Mouse (Mus musculus): Measurements from ENCODE around the gene Ldlrad3. TPM values are rescaled to one million over a fixed set of nuclear protein-coding genes. Genes with fewer than 3 reads are reported as not detected.
A peak's percentile ranks its signal among the peaks of the same experiment; 100 is the strongest.

Gene Ldlrad3
- polyA plus RNA-seq, 1 experiment from 2014 or later, result 7.2 TPM

DNA sequence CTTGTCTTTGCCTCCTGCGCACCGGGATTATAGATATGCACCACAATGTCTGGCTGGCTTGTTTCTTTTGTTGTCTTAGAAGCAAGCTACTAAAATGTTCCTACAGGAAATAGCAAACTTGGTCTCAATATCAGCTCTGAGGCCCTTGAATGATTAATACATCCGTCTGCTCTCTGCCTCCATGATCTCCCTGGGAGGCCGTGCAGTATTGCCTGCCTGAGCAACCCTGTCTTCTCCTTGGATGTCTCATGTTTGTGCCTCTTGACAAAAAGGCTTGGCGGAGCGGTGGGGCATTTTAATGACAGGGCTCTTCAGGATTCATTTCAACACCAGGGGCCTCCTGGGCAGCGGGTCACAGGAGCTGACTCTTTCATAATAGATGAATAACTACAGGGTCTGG is 219.0 kb downstream of the Ldlrad3 start:
- Histone ChIP-seq H3K4me3 (ENCODE audit: low read depth, low read length) (no peak overlapping the region), H3K4me2 (ENCODE audit: low read depth, low read length) (no peak overlapping the region), H3K36me3 (ENCODE audit: control insufficient read depth, insufficient read depth) (no peaks in the 10 kb centered on the region), H3K4me1 (ENCODE audit: control insufficient read depth, low read depth, low read length) (no peaks in the 10 kb centered on the region; the same call in 1 of the 2 replicates), H3K9me3 (replicated peaks; ENCODE audit: control insufficient read depth, low read length) (no peaks in the 10 kb centered on the region), H3K9ac (ENCODE audit: low read depth, low read length) (no peak overlapping the region), H3K27ac (ENCODE audit: low read length) (peak overlapping the region; percentile 63), H3K27me3 (ENCODE audit: control insufficient read depth, insufficient read depth, low read depth, low read length) (no peaks in the 10 kb centered on the region)
- ATAC-seq (ENCODE audit: low read depth), result no peak
- 62% methylated on average over 7 of the region's 7 CpGs for WGBS (ENCODE audit: insufficient replicate concordance)

DNA sequence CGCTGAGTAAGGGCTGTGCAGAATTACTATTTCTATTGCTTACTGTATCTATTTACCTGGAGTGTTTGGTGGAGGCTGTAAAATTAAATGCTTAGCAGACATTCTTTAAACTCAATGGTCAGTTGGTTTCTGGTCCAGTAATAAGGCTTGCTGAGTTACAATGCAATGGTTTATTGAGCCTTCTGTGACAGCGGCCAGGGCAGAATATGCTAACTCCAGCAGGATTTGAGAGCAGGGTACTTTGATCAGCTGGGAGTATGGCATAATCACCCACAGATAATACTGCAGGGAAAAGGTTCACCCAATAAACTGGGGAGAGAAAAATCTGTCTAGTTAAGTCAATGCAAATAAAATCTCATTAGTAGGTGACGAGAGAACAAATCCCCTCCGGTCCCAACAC is 220.2 kb downstream of the Ldlrad3 start:
- WGBS (ENCODE audit: insufficient replicate concordance), result 64% methylated on average over 4 of the region's 4 CpGs
- Histone ChIP-seq H3K4me1 (ENCODE audit: control insufficient read depth, low read depth, low read length) (no peaks in the 10 kb centered on the region; the same call in 1 of the 2 replicates), H3K36me3 (ENCODE audit: control insufficient read depth, insufficient read depth) (no peaks in the 10 kb centered on the region), H3K27me3 (ENCODE audit: control insufficient read depth, insufficient read depth, low read depth, low read length) (no peaks in the 10 kb centered on the region), H3K27ac (ENCODE audit: low read length) (peak overlapping the region; percentile 52), H3K9me3 (replicated peaks; ENCODE audit: control insufficient read depth, low read length) (no peaks in the 10 kb centered on the region), H3K4me2 (ENCODE audit: low read depth, low read length) (no peak overlapping the region; the same call in 1 of the 2 replicates), H3K4me3 (ENCODE audit: low read depth, low read length) (no peak overlapping the region), H3K9ac (ENCODE audit: low read depth, low read length) (no peak overlapping the region)
- ATAC-seq (ENCODE audit: low read depth), result no peak

DNA sequence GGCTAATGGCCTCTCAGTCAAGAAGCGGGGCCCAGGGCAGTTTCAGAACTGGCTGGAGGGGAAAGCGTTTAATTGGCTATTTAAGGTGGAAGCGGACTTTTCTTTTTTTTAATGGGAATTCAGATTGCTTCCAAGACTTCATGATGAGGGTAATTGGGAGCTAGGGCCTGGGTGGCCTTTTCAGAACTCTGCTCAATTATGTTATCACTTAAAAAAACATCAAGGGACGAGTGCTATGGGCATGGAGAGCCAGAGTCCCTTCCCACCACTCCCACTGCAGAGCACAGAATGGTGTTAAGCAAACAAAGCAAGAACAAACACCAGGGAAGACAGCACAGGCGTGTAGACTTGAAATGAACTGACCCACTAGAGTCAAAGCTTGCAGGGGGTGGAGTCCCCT is 220.7 kb downstream of the Ldlrad3 start:
- no peaks in the 10 kb centered on the region for H3K9me3 ChIP-seq (replicated peaks; ENCODE audit: control insufficient read depth, low read length)
- peak overlapping the region; percentile 78 for H3K27ac ChIP-seq (ENCODE audit: low read length)
- H3K4me1 ChIP-seq (ENCODE audit: control insufficient read depth, low read depth, low read length), result no peaks in the 10 kb centered on the region
- no peak overlapping the region for H3K9ac ChIP-seq (ENCODE audit: low read depth, low read length)
- no peaks in the 10 kb centered on the region for H3K27me3 ChIP-seq (ENCODE audit: control insufficient read depth, insufficient read depth, low read depth, low read length)
- H3K4me3 ChIP-seq (ENCODE audit: low read depth, low read length), result no peak overlapping the region
- no peaks in the 10 kb centered on the region for H3K36me3 ChIP-seq (ENCODE audit: control insufficient read depth, insufficient read depth)
- H3K4me2 ChIP-seq (ENCODE audit: low read depth, low read length), result no peak overlapping the region
- ATAC-seq (ENCODE audit: low read depth), result peak; percentile 81
- 47% methylated on average over 5 of the region's 5 CpGs for WGBS (ENCODE audit: insufficient replicate concordance)

DNA sequence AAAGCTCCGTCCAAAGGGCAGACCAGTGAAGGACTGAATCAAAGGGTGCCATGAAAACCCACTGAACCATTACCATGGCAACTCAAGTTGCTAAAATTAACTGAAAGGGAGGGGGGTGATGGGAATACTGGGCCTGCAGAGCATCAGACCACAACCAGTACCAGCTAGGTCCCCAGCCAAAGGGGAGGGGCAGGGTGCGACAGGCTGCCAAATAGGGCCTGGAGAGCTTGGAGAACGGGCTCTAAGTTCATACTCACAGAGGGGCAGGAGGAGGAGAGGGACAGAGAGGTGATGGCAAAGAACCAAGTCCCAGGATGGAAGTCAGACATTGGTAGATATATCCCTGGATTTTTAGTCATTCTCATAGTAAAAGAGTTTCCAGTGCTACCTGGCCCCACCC is 222.8 kb downstream of the Ldlrad3 start:
- Histone ChIP-seq H3K4me1 (ENCODE audit: control insufficient read depth, low read depth, low read length) (no peaks in the 10 kb centered on the region), H3K4me2 (ENCODE audit: low read depth, low read length) (no peak overlapping the region), H3K9ac (ENCODE audit: low read depth, low read length) (no peak overlapping the region), H3K9me3 (replicated peaks; ENCODE audit: control insufficient read depth, low read length) (no peaks in the 10 kb centered on the region), H3K27me3 (ENCODE audit: control insufficient read depth, insufficient read depth, low read depth, low read length) (no peaks in the 10 kb centered on the region), H3K36me3 (ENCODE audit: control insufficient read depth, insufficient read depth) (no peaks in the 10 kb centered on the region), H3K4me3 (ENCODE audit: low read depth, low read length) (no peak overlapping the region), H3K27ac (ENCODE audit: low read length) (no peak overlapping the region)
- no peak for ATAC-seq (ENCODE audit: low read depth)
- 58% methylated on average over 3 of the region's 3 CpGs for WGBS (ENCODE audit: insufficient replicate concordance)

DNA sequence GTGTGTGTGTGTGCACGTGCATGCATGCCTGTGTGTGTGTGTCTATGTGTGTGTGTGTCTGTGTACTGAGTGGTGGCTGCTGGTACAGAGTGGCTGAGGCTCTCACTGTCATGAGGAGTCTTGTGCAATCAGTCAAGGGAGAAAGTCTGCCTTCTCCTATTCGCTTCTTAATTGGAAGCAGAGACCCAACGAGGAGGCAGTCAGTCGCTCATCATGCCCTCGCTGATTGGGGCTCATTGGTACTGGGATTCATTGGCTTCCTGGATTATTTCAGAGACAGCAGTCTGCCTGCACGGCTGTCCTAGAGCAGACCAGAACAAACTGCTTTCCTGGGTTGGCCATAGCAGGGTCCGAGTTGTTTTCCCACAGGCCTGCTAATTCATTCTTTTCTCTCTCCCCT is 223.8 kb downstream of the Ldlrad3 start:
- no peak for ATAC-seq (ENCODE audit: low read depth)
- 69% methylated on average over 7 of the region's 7 CpGs for WGBS (ENCODE audit: insufficient replicate concordance)

DNA sequence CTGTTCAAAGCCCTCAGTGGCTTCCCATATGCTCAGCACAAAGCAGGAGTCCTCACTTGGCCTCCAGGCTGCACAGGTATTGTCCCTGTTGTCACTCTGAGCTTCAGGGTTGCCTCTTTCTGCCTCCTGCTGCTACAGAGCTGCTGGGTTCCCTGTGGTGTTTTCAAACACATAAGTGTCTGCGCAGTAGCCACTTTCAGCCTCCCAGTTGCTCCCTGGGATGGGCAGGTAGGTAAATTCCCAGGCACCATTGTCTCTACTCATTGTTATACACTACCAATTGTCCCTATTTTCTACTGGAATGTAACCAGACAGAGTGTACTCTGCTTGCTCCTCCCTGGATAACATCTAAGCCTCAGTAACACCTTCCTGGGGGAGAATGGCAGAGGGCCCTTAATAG is 224.8 kb downstream of the Ldlrad3 start:
- Histone ChIP-seq H3K36me3 (ENCODE audit: control insufficient read depth, insufficient read depth) (no peaks in the 10 kb centered on the region), H3K4me1 (ENCODE audit: control insufficient read depth, low read depth, low read length) (no peaks in the 10 kb centered on the region), H3K9ac (ENCODE audit: low read depth, low read length) (no peak overlapping the region), H3K27ac (ENCODE audit: low read length) (no peak overlapping the region), H3K4me3 (ENCODE audit: low read depth, low read length) (no peak overlapping the region), H3K27me3 (ENCODE audit: control insufficient read depth, insufficient read depth, low read depth, low read length) (no peaks in the 10 kb centered on the region), H3K4me2 (ENCODE audit: low read depth, low read length) (no peak overlapping the region), H3K9me3 (replicated peaks; ENCODE audit: control insufficient read depth, low read length) (no peaks in the 10 kb centered on the region)
- 50% methylated on average over 1 of the region's 1 CpGs for WGBS (ENCODE audit: insufficient replicate concordance)
- ATAC-seq (ENCODE audit: low read depth), result no peak

More for the DNA sequence above, 223.8 kb downstream of the Ldlrad3 start:
- Histone ChIP-seq H3K4me1 (ENCODE audit: control insufficient read depth, low read depth, low read length) (no peaks in the 10 kb centered on the region), H3K4me2 (ENCODE audit: low read depth, low read length) (no peak overlapping the region), H3K9ac (ENCODE audit: low read depth, low read length) (no peak overlapping the region), H3K4me3 (ENCODE audit: low read depth, low read length) (no peak overlapping the region), H3K9me3 (replicated peaks; ENCODE audit: control insufficient read depth, low read length) (no peaks in the 10 kb centered on the region), H3K36me3 (ENCODE audit: control insufficient read depth, insufficient read depth) (no peaks in the 10 kb centered on the region), H3K27ac (ENCODE audit: low read length) (no peak overlapping the region), H3K27me3 (ENCODE audit: control insufficient read depth, insufficient read depth, low read depth, low read length) (no peaks in the 10 kb centered on the region)

DNA sequence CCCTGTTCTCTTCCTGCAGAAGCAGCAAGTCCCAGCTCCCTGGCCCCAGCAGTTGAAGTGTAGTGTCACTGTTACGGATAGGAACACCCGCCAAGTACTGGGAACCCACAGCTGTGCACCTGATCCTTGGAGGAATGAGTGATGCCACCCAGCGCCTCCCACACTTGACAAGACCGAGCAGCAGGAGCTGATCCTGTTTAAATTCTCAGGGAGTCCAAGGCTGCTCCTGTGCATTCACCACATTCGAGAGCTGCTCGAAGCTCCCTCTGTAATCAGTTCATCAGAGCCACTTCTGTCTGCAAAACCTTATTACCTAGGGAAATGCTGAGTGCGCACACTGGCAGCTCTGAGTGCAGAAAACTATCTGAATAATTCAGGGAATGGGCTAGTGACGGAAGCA is 225.5 kb downstream of the Ldlrad3 start:
- Histone ChIP-seq H3K4me3 (ENCODE audit: low read depth, low read length) (no peak overlapping the region), H3K27ac (ENCODE audit: low read length) (no peak overlapping the region), H3K27me3 (ENCODE audit: control insufficient read depth, insufficient read depth, low read depth, low read length) (no peaks in the 10 kb centered on the region), H3K4me2 (ENCODE audit: low read depth, low read length) (no peak overlapping the region), H3K9ac (ENCODE audit: low read depth, low read length) (no peak overlapping the region), H3K36me3 (ENCODE audit: control insufficient read depth, insufficient read depth) (no peaks in the 10 kb centered on the region), H3K4me1 (ENCODE audit: control insufficient read depth, low read depth, low read length) (no peaks in the 10 kb centered on the region; the same call in 1 of the 2 replicates), H3K9me3 (replicated peaks; ENCODE audit: control insufficient read depth, low read length) (no peaks in the 10 kb centered on the region)
- ATAC-seq (ENCODE audit: low read depth), result no peak
- 64% methylated on average over 8 of the region's 8 CpGs for WGBS (ENCODE audit: insufficient replicate concordance)

DNA sequence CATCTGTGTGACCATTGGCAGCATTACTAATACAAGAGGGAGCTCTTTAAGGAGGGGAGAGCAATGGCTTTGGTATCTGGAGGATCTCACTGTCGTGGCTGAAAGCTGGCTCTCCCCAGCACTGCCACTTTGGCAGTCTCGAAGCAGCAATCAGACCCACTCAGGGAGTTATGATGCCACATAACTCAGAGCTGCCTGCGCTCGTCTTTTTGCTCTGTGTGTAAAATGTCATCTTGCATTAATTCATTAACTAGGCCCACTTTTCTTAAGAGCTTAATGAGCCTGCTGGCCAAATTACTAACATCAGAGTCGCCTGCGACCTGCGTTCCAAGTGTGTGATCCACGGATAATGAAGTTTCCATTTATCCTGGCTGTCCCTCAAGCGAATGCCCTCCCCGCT is 230.1 kb downstream of the Ldlrad3 start:
- Histone ChIP-seq H3K4me2 (ENCODE audit: low read depth, low read length) (no peak overlapping the region), H3K36me3 (ENCODE audit: control insufficient read depth, insufficient read depth) (no peaks in the 10 kb centered on the region), H3K4me3 (ENCODE audit: low read depth, low read length) (no peak overlapping the region), H3K4me1 (ENCODE audit: control insufficient read depth, low read depth, low read length) (no peaks in the 10 kb centered on the region; the same call in 1 of the 2 replicates), H3K9me3 (replicated peaks; ENCODE audit: control insufficient read depth, low read length) (no peaks in the 10 kb centered on the region), H3K9ac (ENCODE audit: low read depth, low read length) (no peak overlapping the region), H3K27me3 (ENCODE audit: control insufficient read depth, insufficient read depth, low read depth, low read length) (no peaks in the 10 kb centered on the region), H3K27ac (ENCODE audit: low read length) (no peak overlapping the region)
- no peak for ATAC-seq (ENCODE audit: low read depth)
- WGBS (ENCODE audit: insufficient replicate concordance), result 76% methylated on average over 10 of the region's 10 CpGs

DNA sequence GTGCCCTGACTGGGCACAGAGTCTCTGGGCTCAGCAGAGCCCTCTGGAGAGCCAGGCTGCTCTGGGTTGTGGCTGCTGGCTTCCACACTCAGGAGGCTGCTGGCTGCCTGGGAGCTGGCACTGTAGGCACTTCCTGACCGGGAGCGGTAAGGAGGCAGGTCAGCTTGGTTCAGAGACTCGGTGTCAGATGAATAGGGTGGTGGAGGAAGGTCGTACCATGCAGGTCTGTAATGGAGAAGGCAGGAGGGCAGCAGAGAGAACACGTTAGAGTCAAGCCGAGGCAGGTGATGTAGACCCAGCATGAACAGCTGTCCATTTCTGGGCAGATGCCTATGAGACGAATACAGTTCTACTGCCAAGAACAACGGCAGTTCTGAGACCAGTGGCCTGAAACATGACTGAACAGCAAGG is 233.2 kb downstream of the Ldlrad3 start:
- ATAC-seq (ENCODE audit: low read depth), result no peak
- Histone ChIP-seq H3K9me3 (replicated peaks; ENCODE audit: control insufficient read depth, low read length) (no peaks in the 10 kb centered on the region), H3K36me3 (ENCODE audit: control insufficient read depth, insufficient read depth) (no peaks in the 10 kb centered on the region), H3K27ac (ENCODE audit: low read length) (no peak overlapping the region), H3K4me3 (ENCODE audit: low read depth, low read length) (no peak overlapping the region), H3K27me3 (ENCODE audit: control insufficient read depth, insufficient read depth, low read depth, low read length) (no peaks in the 10 kb centered on the region), H3K4me2 (ENCODE audit: low read depth, low read length) (no peak overlapping the region), H3K9ac (ENCODE audit: low read depth, low read length) (no peak overlapping the region), H3K4me1 (ENCODE audit: control insufficient read depth, low read depth, low read length) (no peaks in the 10 kb centered on the region; the same call in 1 of the 2 replicates)
- WGBS (ENCODE audit: insufficient replicate concordance), result 74% methylated on average over 8 of the region's 8 CpGs
